Mouse (Mus musculus) embryonic facial prominence, embryonic 13.5 days (tissue): ENCODE data around the gene Zbtb4. TPM values are rescaled to one million over a fixed set of nuclear protein-coding genes. Genes with fewer than 3 reads are reported as not detected.

Experiments
- ATAC-seq: fragments of 200-750 bp; cut with Nextera tagmentation; 2 replicates; pipeline ENCODE4 v1.8.0; 2017; ENCODE audit warnings: low read depth; ENCODE audit not compliant: insufficient number of reproducible peaks, insufficient read depth, low FRiP score, low TSS enrichment
- H3K27ac ChIP-seq: fragments of 300-500 bp; sonication (generic); 2 replicates; pipeline ENCODE4 v1.5.1; 2015; ENCODE audit warnings: moderate library complexity, mild to moderate bottlenecking, inconsistent platforms
- H3K27me3 ChIP-seq: fragments of 300-500 bp; sonication (generic); 2 replicates; pipeline ENCODE4 v1.6.1; 2015; ENCODE audit warnings: mild to moderate bottlenecking, inconsistent platforms
- H3K36me3 ChIP-seq: fragments of 300-500 bp; sonication (generic); 2 replicates; pipeline ENCODE4 v1.6.1; 2015; ENCODE audit warnings: mild to moderate bottlenecking, inconsistent platforms
- H3K4me1 ChIP-seq: fragments of 300-500 bp; sonication (generic); 2 replicates; pipeline ENCODE4 v1.6.1; 2015; ENCODE audit warnings: inconsistent platforms
- H3K4me2 ChIP-seq: fragments of 300-500 bp; sonication (generic); 2 replicates; pipeline ENCODE4 v1.6.1; 2015; ENCODE audit warnings: moderate library complexity, mild to moderate bottlenecking, inconsistent platforms
- H3K4me3 ChIP-seq: fragments of 300-500 bp; sonication (generic); 2 replicates; pipeline ENCODE4 v1.5.1; 2015; ENCODE audit warnings: mild to moderate bottlenecking, inconsistent platforms
- H3K9ac ChIP-seq: fragments of 300-500 bp; sonication (generic); 2 replicates; pipeline ENCODE4 v1.6.1; 2015; ENCODE audit warnings: mild to moderate bottlenecking, inconsistent platforms
- H3K9me3 ChIP-seq: fragments of 300-500 bp; sonication (generic); 2 replicates; pipeline ENCODE4 v1.6.1; 2016; ENCODE audit warnings: inconsistent platforms
- WGBS: fragments of 180-500 bp; shearing (Covaris S2); methylation state at CpG from one replicate; pipeline ENCODE4 v1.1.7; 2015; ENCODE audit warnings: mixed read lengths; 5-methylcytosine and 5-hydroxymethylcytosine counted together
- polyA plus RNA-seq: library from polyadenylated mRNA; unstranded; fragments of >200 nt; fragmentation: Nextera tagmentation; extraction: Ambion mirVana; gene quantifications from 2 replicates; pipeline ENCODE4 v1.2.1, GENCODE M21; 2015

The Zbtb4 gene
- polyA plus RNA-seq, 1 experiment from 2014 or later = 4.8 TPM

DNA sequence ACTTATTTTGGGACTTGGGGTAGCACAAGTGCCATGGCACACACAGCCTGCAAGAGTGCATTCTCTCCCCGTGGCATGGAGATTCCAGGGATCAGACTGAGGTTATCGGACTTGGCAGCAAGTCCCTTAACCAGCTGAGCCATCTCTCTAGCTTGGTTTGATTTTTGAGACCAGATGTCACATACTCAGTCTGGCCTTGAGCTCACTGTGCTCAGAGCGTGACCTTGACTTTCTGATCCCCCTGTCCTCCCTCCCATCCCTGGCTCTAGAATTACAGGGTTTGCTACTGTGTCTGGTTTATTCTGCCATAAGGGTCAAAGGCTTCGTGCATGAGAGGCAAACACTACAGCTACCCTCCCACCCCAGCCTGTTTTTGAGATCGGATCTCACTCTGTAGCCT is 23.7 kb downstream of the Zbtb4 start:
- no peak overlapping the region for H3K4me2 ChIP-seq

DNA sequence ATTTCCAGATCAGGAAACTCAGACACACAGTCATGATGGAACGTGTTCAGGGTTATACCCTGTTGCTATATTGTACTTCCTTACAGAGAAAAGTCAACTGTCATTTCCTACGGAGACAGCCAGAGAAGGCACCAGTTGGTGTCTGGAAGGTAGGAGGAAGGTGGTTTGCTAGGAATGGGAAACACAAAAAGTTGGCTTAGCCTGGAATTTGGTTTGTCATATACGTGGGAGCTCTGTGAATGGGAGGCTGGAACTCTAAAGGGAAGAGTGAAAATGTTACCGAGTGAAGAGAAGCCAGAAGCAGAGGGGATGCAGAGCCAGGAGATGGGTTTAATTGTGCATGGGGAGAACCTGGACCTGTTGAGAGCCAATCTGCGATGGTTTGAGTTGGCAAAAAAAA is 25.7 kb downstream of the Zbtb4 start:
- H3K9me3 ChIP-seq = no peaks in the 10 kb centered on the region
- H3K36me3 ChIP-seq = no peaks in the 10 kb centered on the region
- 0 out of 2 replicates have a peak, but pooled peaks cover 7% of the 10 kb centered on the region for H3K4me1 ChIP-seq
- WGBS = 72% methylated on average over 5 of the region's 5 CpGs
- peaks cover 33% of the 10 kb centered on the region for H3K27me3 ChIP-seq
- H3K27ac ChIP-seq = no peak overlapping the region
- no peak for ATAC-seq
- H3K4me2 ChIP-seq = no peak overlapping the region
- H3K4me3 ChIP-seq = no peak overlapping the region
- H3K9ac ChIP-seq = no peak overlapping the region

More for the DNA sequence above, 23.7 kb downstream of the Zbtb4 start:
- no peaks in the 10 kb centered on the region for H3K4me1 ChIP-seq
- H3K9me3 ChIP-seq = no peaks in the 10 kb centered on the region
- no peak overlapping the region for H3K4me3 ChIP-seq
- no peaks in the 10 kb centered on the region for H3K36me3 ChIP-seq
- no peak for ATAC-seq
- peaks cover 14% of the 10 kb centered on the region for H3K27me3 ChIP-seq
- H3K27ac ChIP-seq = no peak overlapping the region
- 41% methylated on average over 5 of the region's 5 CpGs for WGBS
- no peak overlapping the region for H3K9ac ChIP-seq

DNA sequence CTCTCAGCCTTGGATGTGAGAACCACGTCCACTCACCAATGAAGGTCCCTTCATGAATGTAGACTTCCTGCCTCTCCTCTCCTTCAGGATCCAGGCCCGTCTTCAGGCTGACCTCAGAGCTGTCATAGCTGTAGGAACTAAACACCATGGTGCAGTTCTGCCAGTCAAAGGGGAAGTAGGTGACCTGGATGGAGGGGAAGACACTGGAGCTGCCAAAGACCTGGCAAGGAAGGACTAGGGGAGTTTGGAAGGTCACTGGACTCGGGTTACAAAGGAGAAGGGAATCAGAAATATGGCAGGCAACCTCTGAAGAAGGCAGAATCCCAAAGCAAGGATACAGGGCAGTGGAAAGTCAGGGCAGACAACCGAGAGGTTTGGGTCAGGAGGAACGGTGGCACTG is 27.7 kb downstream of the Zbtb4 start:
- Histone ChIP-seq H3K27me3 (peaks cover 53% of the 10 kb centered on the region), H3K27ac (no peak overlapping the region), H3K36me3 (no peaks in the 10 kb centered on the region; the same call in 1 of the 2 replicates), H3K4me1 (0 out of 2 replicates have a peak, but pooled peaks cover 7% of the 10 kb centered on the region), H3K4me3 (no peak overlapping the region), H3K9ac (no peak overlapping the region), H3K9me3 (no peaks in the 10 kb centered on the region), H3K4me2 (no peak overlapping the region)
- no peak for ATAC-seq
- 64% methylated on average over 5 of the region's 5 CpGs for WGBS

DNA sequence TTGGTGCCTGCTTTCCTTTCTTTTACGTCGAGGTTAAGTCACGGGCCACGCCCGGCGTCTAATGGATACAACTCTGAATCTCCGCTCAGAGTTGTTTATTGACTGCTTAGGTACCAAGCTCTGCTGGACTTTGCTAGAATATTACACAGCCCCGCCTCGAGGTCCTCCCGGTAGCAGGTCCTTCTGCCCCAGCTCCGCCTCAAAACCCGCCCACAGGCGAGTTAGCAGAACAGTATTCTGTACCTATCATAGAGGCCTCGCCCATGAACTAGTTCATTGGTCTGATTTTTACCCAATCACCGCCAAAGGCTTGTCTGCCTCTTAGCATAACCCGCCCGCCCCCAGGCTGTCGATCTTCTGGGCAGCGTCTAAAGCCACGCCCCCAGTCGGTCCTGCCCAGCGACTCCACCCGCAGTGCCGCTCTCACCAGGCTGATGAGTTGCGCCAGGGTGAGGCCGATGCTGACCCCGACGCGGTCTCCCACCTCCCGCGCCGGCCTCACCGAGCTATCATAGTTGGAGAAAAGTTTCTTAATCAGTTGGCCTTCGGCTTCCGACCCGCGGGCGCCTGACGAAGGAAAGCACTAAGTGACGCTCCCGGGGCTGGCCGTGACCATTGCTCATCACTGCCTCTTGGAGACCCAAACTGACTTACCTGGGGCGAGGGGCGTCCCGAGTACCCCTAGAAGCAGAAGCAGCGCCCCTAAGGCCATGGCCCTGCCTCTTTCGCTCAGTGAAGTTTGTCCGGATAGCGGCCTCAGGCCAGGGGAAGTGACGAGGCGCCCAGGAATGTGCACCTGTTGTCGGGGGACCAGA is 29.7 kb downstream of the Zbtb4 start, which contains the start of gene Chrnb1:
Gene Chrnb1, minus strand, starts transcription at position 776 of the 815 bp plus-strand sequence.
- WGBS = 3% methylated on average over 52 of the region's 52 CpGs
- peak within 1 kb of the TSS; percentile 61 for H3K9ac ChIP-seq
- peak; percentile 92 for ATAC-seq

DNA sequence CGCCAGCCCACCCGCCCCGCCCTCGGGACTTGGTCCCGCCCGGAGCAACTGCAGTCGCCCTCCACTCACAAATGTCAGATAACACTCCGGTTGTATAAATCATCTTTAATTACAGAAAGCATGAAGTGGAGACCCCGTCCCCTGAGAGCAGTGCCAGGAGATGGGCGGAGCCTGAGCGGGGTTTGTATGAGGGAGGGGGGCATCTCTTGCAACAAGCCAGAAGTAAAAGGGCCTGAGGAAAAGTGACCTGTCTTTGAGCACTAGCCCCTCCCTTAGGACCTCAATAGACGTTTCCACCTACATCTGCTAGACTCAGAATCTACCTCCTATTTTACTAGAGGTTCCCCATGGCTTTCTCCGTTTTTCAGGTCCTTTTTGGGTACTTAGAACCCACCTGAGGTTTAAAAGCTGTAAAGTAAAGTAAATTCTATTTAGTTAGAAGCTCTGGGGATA is 30.3 kb downstream of the Zbtb4 start:
- peaks cover 58% of the 10 kb centered on the region for H3K27me3 ChIP-seq
- H3K9ac ChIP-seq = peak overlapping the region; percentile 61
- no peak overlapping the region for H3K27ac ChIP-seq
- H3K9me3 ChIP-seq = no peaks in the 10 kb centered on the region
- H3K4me1 ChIP-seq = peaks cover 28% of the 10 kb centered on the region
- ATAC-seq = no peak
- H3K36me3 ChIP-seq = no peaks in the 10 kb centered on the region; the same call in 1 of the 2 replicates
- WGBS = 2% methylated on average over 13 of the region's 13 CpGs
- peak overlapping the region; percentile 48 for H3K4me3 ChIP-seq
- H3K4me2 ChIP-seq = peak overlapping the region; percentile 94

More for the DNA sequence above, 29.7 kb downstream of the Zbtb4 start, which contains the start of gene Chrnb1:
- Histone ChIP-seq H3K4me1 (peaks cover 21% of the 10 kb centered on the region), H3K36me3 (no peaks in the 10 kb centered on the region; the same call in 1 of the 2 replicates), H3K27me3 (peaks cover 58% of the 10 kb centered on the region), H3K4me2 (peak within 1 kb of the TSS; percentile 94), H3K27ac (no peak within 1 kb of the TSS; the same call in 1 of the 2 replicates), H3K4me3 (peak within 1 kb of the TSS; percentile 48), H3K9me3 (no peaks in the 10 kb centered on the region)

DNA sequence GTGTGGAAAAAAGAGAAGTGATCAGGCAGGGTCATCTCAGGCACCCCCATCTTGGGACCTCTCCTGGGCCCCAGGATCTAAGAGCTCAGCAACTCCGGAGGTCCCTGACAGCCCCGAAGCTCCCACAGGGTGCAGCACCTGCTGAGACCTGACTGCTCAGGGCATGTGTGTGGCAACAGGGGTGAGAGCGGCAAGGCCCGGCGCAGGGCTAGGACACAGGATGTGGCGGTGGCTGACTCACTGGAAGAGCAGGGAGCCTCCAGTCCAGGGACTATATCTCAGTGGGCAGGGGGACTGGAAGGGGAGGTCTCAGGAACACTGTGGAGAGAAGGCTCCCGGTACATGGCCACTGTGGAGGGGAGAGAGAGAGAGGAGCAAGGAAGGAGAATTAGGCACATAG is 32.2 kb downstream of the Zbtb4 start:
- H3K27ac ChIP-seq = no peak overlapping the region
- H3K27me3 ChIP-seq = peaks cover 70% of the 10 kb centered on the region
- peaks cover 47% of the 10 kb centered on the region for H3K4me1 ChIP-seq
- no peak for ATAC-seq
- 70% methylated on average over 7 of the region's 7 CpGs for WGBS
- H3K9ac ChIP-seq = no peak overlapping the region
- H3K9me3 ChIP-seq = no peaks in the 10 kb centered on the region
- no peak overlapping the region for H3K4me2 ChIP-seq
- H3K4me3 ChIP-seq = no peak overlapping the region
- H3K36me3 ChIP-seq = no peaks in the 10 kb centered on the region; the same call in 1 of the 2 replicates

DNA sequence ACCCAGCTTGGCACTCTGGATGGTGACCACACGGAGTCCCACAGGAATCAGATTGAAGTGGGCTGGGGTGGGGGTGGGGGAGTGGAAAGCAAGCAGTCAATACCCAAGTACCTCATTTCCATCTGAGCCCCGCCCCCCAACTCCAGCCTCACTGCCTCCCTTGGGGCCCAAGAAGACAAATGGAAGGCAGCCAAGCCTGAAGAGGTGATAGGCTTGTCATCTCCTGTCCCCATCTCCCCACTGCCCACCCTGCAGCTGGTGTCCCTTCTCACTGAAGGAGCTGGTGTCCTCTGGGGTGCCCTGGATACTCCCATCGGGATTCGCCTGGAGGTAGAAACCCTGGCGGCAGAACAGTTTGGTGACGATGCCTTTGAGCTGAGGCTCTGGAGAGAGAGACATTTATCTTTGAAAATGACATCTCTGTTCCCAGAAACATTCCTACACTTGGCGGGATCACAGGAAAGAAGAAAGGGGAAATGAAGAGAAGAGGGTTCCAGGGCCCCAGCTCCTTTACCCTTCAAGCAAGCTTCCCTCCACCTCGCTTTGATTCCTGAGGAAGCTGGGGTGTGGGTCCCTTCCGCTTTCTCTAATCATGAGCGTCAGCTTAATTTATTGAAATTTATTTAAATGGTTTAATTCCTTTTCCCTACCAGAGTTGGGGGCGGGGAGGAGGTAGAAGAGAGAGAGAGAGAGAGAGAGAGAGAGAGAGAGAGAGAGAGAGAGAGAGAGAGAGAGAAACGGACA is 33.9 kb downstream of the Zbtb4 start:
- Histone ChIP-seq H3K4me2 (peak overlapping the region; percentile 98), H3K4me3 (peak overlapping the region; percentile 56), H3K36me3 (no peaks in the 10 kb centered on the region; the same call in 1 of the 2 replicates), H3K27me3 (peaks cover 62% of the 10 kb centered on the region), H3K9ac (0 out of 2 replicates have a peak overlapping the region, but pooled peaks have one; percentile 8), H3K27ac (peak overlapping the region; percentile 40), H3K4me1 (peaks cover 63% of the 10 kb centered on the region), H3K9me3 (no peaks in the 10 kb centered on the region)
- ATAC-seq = no peak
- WGBS = 21% methylated on average over 12 of the region's 12 CpGs

DNA sequence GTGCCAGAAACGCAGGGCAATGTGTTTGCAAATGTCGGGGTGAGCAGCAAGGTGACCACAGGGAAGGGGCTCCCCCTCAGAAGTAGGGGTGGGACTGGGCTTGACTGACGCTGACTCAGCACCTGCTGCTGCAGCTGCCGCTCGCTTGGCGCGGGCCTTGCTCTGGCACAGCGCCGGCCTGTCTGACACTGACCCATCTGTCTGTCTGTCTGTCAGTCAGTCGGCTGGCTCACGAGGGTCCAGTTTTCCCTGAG is 34.4 kb downstream of the Zbtb4 start:
- peaks cover 63% of the 10 kb centered on the region for H3K27me3 ChIP-seq
- no peaks in the 10 kb centered on the region; the same call in 1 of the 2 replicates for H3K36me3 ChIP-seq
- H3K27ac ChIP-seq = no peak overlapping the region
- ATAC-seq = no peak
- H3K4me2 ChIP-seq = peak overlapping the region; percentile 98
- H3K4me3 ChIP-seq = peak overlapping the region; percentile 56
- H3K4me1 ChIP-seq = peaks cover 68% of the 10 kb centered on the region
- 1% methylated on average over 11 of the region's 11 CpGs for WGBS
- peak overlapping the region; percentile 79 for H3K9ac ChIP-seq
- no peaks in the 10 kb centered on the region for H3K9me3 ChIP-seq

DNA sequence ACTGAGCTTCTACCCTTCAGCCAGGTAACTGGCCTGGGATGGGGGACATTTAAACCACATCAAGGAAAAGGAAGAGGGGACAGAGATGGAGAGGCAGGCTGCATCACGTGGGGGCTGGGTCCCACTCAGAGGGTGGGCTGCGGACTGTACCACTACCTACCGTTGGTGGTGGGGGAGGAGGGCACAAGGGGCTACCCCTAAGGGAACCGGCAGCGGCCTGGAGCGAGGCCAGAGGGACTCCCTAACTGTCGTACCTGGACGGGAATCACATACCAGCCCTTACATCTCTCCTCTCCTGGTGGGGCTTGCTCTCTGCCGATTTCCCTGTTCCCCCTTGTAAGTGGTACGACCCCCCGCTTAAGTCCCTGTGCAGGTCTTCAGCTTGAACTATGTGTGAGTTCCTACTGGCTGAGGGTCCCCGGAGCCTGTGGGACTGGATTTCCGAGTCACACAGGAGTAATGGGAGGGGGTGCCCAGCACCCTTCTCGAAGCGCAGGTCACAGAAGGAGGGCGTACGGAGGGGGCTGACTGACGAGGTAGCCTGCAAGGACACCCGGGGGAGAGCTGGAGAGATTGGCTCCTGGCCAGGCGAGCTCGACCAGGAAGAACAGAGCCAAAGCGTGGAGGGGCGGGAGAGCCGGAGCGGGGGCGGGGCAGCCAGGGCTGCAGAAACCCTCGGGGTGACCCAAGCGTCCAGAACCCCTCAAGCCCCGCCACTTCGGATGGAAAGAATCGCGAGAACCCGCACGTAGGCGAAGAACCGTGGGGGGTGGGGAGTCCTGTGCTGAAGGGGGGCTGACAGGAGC is 34.9 kb downstream of the Zbtb4 start:
- peak; percentile 57 for ATAC-seq
- Histone ChIP-seq H3K4me1 (peaks cover 71% of the 10 kb centered on the region), H3K27ac (peak overlapping the region; percentile 75), H3K27me3 (peaks cover 63% of the 10 kb centered on the region), H3K9me3 (no peaks in the 10 kb centered on the region), H3K4me3 (peak overlapping the region; percentile 56), H3K4me2 (peak overlapping the region; percentile 98), H3K36me3 (no peaks in the 10 kb centered on the region; the same call in 1 of the 2 replicates), H3K9ac (peak overlapping the region; percentile 79)
- under 1% methylated on average over 36 of the region's 36 CpGs for WGBS

DNA sequence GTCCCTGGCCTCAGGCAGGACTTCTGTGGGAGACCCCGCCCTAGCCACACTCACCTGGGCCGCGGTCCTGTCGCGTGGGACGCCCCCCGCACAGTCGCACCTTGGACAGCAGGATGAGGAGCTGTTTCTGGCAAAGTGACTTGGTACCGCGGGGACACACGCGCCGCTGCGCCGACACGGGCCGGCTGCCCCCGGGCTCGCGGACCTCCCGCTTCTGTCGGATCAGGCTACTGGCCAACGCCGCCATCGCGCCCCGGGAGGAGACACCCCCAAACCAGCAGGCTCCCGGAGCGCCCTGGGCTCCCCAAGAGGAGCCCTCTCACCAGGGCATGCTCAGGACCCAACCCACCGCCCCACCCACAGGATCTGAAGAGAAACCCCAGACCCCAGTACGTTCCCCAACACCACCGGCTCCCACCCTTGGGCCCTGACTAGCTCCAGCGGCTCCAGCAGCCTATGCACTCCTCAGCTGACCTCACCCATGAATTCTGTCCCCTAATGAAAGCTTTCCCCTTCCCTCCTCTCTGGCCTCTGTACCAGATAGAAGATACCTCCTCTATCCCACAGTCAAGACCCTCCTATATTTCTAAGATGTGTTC is 35.8 kb downstream of the Zbtb4 start, which contains the start of gene Fgf11:
Gene Fgf11, minus strand, starts transcription at position 479 of the 599 bp plus-strand sequence.
- ATAC-seq = no peak
- H3K4me1 ChIP-seq = peaks cover 66% of the 10 kb centered on the region
- peak within 1 kb of the TSS; percentile 75 for H3K27ac ChIP-seq
- H3K4me2 ChIP-seq = peak within 1 kb of the TSS; percentile 98
- peak within 1 kb of the TSS; percentile 56 for H3K4me3 ChIP-seq
- H3K27me3 ChIP-seq = peaks cover 63% of the 10 kb centered on the region
- H3K9me3 ChIP-seq = peaks cover 2% of the 10 kb centered on the region; the same call in 1 of the 2 replicates
- H3K36me3 ChIP-seq = no peaks in the 10 kb centered on the region; the same call in 1 of the 2 replicates
- peak within 1 kb of the TSS; percentile 79 for H3K9ac ChIP-seq
- 2% methylated on average over 33 of the region's 33 CpGs for WGBS
